Mouse (Mus musculus) lung, embryonic 14.5 days (tissue): ENCODE results near the gene Gm7030. TPM values are rescaled to one million over a fixed set of nuclear protein-coding genes. Genes with fewer than 3 reads are reported as not detected.
"Not testable (repeated sequence)": the region's sequence is repeated elsewhere in the genome, so short reads cannot be mapped to it uniquely, and the experiment has no call there.

ENCODE experiments used
- ATAC-seq: fragments of 200-750 bp; cut with Nextera tagmentation; 2 replicates; pipeline ENCODE4 v1.8.0; 2017; ENCODE audit warnings: mild to moderate bottlenecking, moderate TSS enrichment, moderate library complexity; ENCODE audit not compliant: insufficient read depth
- DNase-seq: peaks from one replicate; pipeline ENCODE4 v3.0.0-alpha.2; 2015
- H3K27ac ChIP-seq: fragments of 300-500 bp; sonication (generic); 2 replicates; pipeline ENCODE4 v1.5.1; 2014; ENCODE audit warnings: low read depth, mild to moderate bottlenecking, moderate library complexity
- H3K27me3 ChIP-seq: fragments of 300-500 bp; sonication (generic); 2 replicates; pipeline ENCODE4 v1.6.1; 2014; ENCODE audit warnings: low read length, control low read depth; ENCODE audit not compliant: insufficient read depth
- H3K36me3 ChIP-seq: fragments of 300-500 bp; sonication (generic); 2 replicates; pipeline ENCODE4 v1.6.1; 2014; ENCODE audit warnings: control low read depth; ENCODE audit not compliant: insufficient read depth
- H3K4me1 ChIP-seq: fragments of 300-500 bp; sonication (generic); 2 replicates; pipeline ENCODE4 v1.6.1; 2014; ENCODE audit warnings: antibody characterized with exemption, control low read depth; ENCODE audit not compliant: insufficient read depth
- H3K4me2 ChIP-seq: fragments of 300-500 bp; sonication (generic); 2 replicates; pipeline ENCODE4 v1.6.1; 2014; ENCODE audit warnings: mild to moderate bottlenecking
- H3K4me3 ChIP-seq: fragments of 300-500 bp; sonication (generic); 2 replicates; pipeline ENCODE4 v1.5.1; 2014; ENCODE audit warnings: low read depth, low read length
- H3K9ac ChIP-seq: fragments of 300-500 bp; sonication (generic); 2 replicates; pipeline ENCODE4 v1.6.1; 2014
- H3K9me3 ChIP-seq: fragments of 300-500 bp; sonication (generic); 2 replicates; pipeline ENCODE4 v1.6.1; 2016; ENCODE audit warnings: low read depth, low read length, control low read depth
- CTCF ChIP-seq: IDR thresholded peaks from 2 replicates; pipeline ENCODE4 v1.5.1; 2016; ENCODE audit warnings: antibody characterized with exemption, low read depth
- WGBS: fragments of 180-500 bp; shearing (Covaris S2); extraction: QIAGEN DNeasy Blood & Tissue Kit; methylation state at CpG from one replicate; pipeline ENCODE4 v1.1.7; 2014; 5-methylcytosine and 5-hydroxymethylcytosine counted together
- polyA plus RNA-seq: library from polyadenylated mRNA; unstranded; fragments of >200 nt; fragmentation: Nextera tagmentation; extraction: Ambion mirVana; gene quantifications from 2 replicates; pipeline ENCODE4 v1.2.1, GENCODE M21; 2014

Gm7030 gene
- polyA plus RNA-seq, 1 experiment from 2014 or later, result not detected

GRCm38 (mm10) chr17:36093936-36094335 is 35.3 kb downstream of the Gm7030 start:
- H3K4me2 ChIP-seq, result no peak overlapping the region
- no peaks in the 10 kb centered on the region for H3K9me3 ChIP-seq
- WGBS, result 16% methylated on average over 3 of the region's 3 CpGs
- no peak overlapping the region for H3K27ac ChIP-seq
- no peak for DNase-seq
- no peak overlapping the region for H3K4me3 ChIP-seq
- H3K27me3 ChIP-seq, result no peaks in the 10 kb centered on the region
- no peaks in the 10 kb centered on the region for H3K4me1 ChIP-seq
- no peak for ATAC-seq
- no peaks in the 10 kb centered on the region for H3K36me3 ChIP-seq
- no peak for TF ChIP-seq CTCF
- H3K9ac ChIP-seq, result no peak overlapping the region

GRCm38 (mm10) chr17:36092520-36092919 is 36.7 kb downstream of the Gm7030 start:
- not testable (repeated sequence) for H3K9ac ChIP-seq, H3K4me2 ChIP-seq, H3K4me3 ChIP-seq, H3K36me3 ChIP-seq, H3K9me3 ChIP-seq, ATAC-seq, H3K27ac ChIP-seq, DNase-seq, H3K27me3 ChIP-seq, H3K4me1 ChIP-seq

GRCm38 (mm10) chr17:36091933-36092332 is 37.3 kb downstream of the Gm7030 start:
- not testable (repeated sequence) for H3K36me3 ChIP-seq, ATAC-seq, H3K9me3 ChIP-seq, H3K4me2 ChIP-seq, H3K27me3 ChIP-seq, H3K4me3 ChIP-seq, DNase-seq, H3K9ac ChIP-seq, H3K27ac ChIP-seq, H3K4me1 ChIP-seq
- WGBS, result no CpG with 5 or more reads among the region's 2 CpGs

- not testable (repeated sequence) for H3K9ac ChIP-seq, H3K4me1 ChIP-seq
- WGBS, result 48% methylated on average over 1 of the region's 1 CpGs
These were observed 43.2 kb downstream of the Gm7030 start for GRCm38 (mm10) chr17:36085976-36086375.

GRCm38 (mm10) chr17:36083870-36084451 is 45.3 kb downstream of the Gm7030 start:
- Histone ChIP-seq H3K9me3 (no peaks in the 10 kb centered on the region), H3K4me3 (peak overlapping the region; percentile 51), H3K27me3 (peaks cover 13% of the 10 kb centered on the region), H3K36me3 (no peaks in the 10 kb centered on the region), H3K9ac (peak overlapping the region; percentile 54), H3K4me1 (no peaks in the 10 kb centered on the region), H3K27ac (no peak overlapping the region), H3K4me2 (peak overlapping the region; percentile 94)
- peak; percentile 47; the same call in 1 of the 2 replicates for ATAC-seq
- no peak for TF ChIP-seq CTCF
- peak; percentile 23 for DNase-seq
- 1% methylated on average over 42 of the region's 42 CpGs for WGBS

More at GRCm38 (mm10) chr17:36085976-36086375, 43.2 kb downstream of the Gm7030 start:
- DNase-seq, H3K4me2 ChIP-seq, H3K9me3 ChIP-seq, H3K36me3 ChIP-seq, ATAC-seq, H3K27ac ChIP-seq, H3K4me3 ChIP-seq: not testable (repeated sequence)
- peaks cover 13% of the 10 kb centered on the region for H3K27me3 ChIP-seq

- ATAC-seq (peak; percentile 81), DNase-seq (peak; percentile 63)
- no peaks in the 10 kb centered on the region for H3K36me3 ChIP-seq
- H3K4me2 ChIP-seq, result peak overlapping the region; percentile 94
- peak overlapping the region; percentile 51 for H3K4me3 ChIP-seq
- under 1% methylated on average over 46 of the region's 46 CpGs for WGBS
- no peaks in the 10 kb centered on the region for H3K9me3 ChIP-seq
- no peaks in the 10 kb centered on the region for H3K4me1 ChIP-seq
- TF ChIP-seq CTCF, result no peak
- no peak overlapping the region for H3K27ac ChIP-seq
- H3K27me3 ChIP-seq, result peaks cover 13% of the 10 kb centered on the region
- H3K9ac ChIP-seq, result peak overlapping the region; percentile 54
These were observed 45.9 kb downstream of the Gm7030 start for GRCm38 (mm10) chr17:36083266-36083869.

- H3K27ac ChIP-seq, H3K9me3 ChIP-seq, H3K4me1 ChIP-seq, H3K9ac ChIP-seq, H3K36me3 ChIP-seq, ATAC-seq, DNase-seq: not testable (repeated sequence)
- peaks cover 13% of the 10 kb centered on the region for H3K27me3 ChIP-seq
- H3K4me3 ChIP-seq, result peak overlapping the region; percentile 51
- 23% methylated on average over 5 of the region's 6 CpGs for WGBS
- peak overlapping the region; percentile 94 for H3K4me2 ChIP-seq
These were observed 46.5 kb downstream of the Gm7030 start for GRCm38 (mm10) chr17:36082519-36083232.

- not testable (repeated sequence) for H3K4me2 ChIP-seq, H3K9ac ChIP-seq, H3K9me3 ChIP-seq, H3K4me1 ChIP-seq, H3K36me3 ChIP-seq, ATAC-seq, H3K27ac ChIP-seq, DNase-seq, H3K4me3 ChIP-seq
- peaks cover 13% of the 10 kb centered on the region for H3K27me3 ChIP-seq
These were observed 47.3 kb downstream of the Gm7030 start for GRCm38 (mm10) chr17:36081901-36082300.
